Mouse (Mus musculus): ENCODE data around the gene Pex16.

Pex16 gene

DNA sequence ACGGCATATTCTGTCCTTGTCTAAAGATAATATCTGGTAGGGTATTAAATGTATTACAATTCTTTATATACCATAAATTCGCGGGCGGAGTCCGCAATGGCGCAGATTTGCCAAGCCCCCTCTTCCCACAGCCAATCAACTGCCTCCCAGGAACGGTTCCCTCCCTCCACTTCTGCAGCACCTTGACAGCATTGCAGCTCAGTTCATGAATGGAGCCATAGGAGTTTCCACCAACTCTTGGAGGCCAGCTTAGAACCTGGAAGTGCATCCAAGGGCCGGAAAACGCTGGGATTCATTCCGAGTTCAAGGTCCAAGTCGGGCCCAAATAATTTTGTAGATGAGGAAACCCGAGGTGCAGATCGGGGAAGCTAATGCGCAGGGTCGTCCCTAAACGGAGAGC lies at the start of gene Pex16, which contains the start of gene Large2:
Gene Pex16 (plus strand): TSS at position 163 of the 400 bp plus-strand sequence.
Gene Large2 (minus strand): TSS at position 356 of the 400 bp plus-strand sequence.
- ATAC-seq (ENCODE audit: insufficient number of reproducible peaks, low FRiP score, low TSS enrichment): no peak

DNA sequence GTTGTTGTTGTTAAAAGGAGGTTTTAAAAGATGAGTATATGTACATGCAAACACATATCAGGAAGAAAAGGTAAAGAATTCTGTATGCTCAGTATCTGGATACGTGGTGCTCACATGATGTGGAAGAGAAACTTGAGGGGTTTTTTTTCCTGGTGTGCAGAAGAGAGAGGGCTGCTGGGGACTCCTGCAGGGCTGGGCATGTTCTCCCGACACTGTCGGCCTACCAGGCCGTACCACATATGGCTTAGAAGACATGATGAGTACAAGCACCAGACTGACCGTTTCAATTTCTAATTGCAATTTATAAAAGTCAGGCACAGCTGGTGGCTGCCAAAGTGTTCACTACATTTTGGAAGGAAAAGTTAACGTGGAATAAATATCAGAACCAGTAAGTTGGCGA lies 48.8 kb upstream of the Pex16 start:
- ATAC-seq (ENCODE audit: insufficient number of reproducible peaks, low FRiP score, low TSS enrichment): no peak

DNA sequence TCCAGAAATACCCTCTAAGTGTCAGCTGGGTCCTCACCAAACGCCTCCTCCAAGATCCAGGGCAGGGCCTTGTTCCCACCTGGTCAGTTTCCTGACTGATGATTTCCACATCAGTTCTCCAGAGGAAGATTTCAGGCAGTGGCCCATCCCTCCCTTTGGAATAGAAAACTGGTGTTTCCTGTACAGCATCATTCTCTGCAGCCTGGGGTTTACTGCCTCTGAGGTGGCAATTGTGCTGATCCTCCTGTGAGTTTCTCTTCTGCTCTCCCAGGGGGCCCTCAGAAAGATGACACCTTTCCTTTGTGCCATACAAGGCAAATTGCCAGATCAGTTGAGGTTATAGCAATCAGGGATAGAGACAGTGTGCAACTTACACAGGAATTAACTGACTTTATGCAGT lies 48.3 kb upstream of the Pex16 start:
- ATAC-seq (ENCODE audit: insufficient number of reproducible peaks, low FRiP score, low TSS enrichment): no peak

DNA sequence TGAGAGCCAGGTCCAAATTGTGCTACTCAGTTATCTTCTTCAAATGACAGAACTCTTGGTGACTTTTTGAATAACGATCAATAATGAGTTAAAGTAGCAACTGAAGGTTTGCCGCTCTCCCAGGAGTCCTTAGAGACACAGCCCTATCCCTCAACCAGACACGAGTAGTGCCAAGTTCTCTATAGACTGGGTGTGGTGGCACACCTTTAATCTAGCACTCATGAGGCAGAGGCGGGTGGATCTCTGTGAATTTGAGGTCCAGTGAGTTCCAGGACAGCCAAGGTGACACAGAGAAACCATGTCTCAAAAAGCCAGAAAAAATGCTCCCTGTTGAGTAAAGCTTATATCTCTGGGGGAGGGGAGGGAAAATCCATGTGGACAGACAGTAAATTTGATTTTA lies 46.9 kb upstream of the Pex16 start:
- no peak for ATAC-seq (ENCODE audit: insufficient number of reproducible peaks, low FRiP score, low TSS enrichment)

DNA sequence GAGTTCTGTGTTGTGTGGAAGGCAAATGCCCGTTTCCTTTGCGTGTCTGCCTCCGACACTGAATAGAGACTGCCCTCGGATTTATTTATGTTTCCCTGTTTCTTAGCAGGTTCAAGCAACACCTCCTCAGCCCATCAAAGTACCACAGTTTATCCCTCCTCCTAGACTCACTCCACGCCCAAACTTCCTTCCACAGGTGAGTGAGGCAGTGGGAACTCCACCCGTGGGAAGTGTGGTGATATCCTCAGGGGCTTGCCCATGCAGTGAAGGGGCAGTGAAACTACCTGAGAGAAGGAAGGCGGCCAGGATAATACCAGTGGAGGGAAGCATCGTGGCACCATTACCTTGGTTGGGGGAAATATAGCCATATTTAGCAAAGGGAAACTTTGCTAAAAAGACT lies 46.3 kb upstream of the Pex16 start:
- ATAC-seq (ENCODE audit: insufficient number of reproducible peaks, low FRiP score, low TSS enrichment): no peak

DNA sequence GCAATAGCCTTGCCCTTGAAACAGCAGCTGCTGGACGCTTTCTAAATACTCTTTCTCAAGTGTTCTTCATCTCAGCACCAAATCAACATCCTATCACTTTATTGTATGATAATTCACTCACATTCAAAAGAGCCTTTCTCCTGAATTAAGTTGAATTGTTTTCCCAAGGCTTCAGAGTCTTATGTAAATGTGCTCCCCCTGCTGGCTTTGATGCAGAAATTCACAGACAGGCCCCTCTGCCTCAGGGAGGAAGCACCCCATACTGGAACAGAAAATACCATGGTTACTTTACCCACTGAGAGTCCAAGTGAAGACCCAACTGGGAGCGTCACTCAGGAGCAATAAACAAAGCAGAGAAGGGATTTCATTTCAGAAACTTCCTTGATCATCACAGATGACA lies 43.6 kb upstream of the Pex16 start:
- no peak for ATAC-seq (ENCODE audit: insufficient number of reproducible peaks, low FRiP score, low TSS enrichment)

DNA sequence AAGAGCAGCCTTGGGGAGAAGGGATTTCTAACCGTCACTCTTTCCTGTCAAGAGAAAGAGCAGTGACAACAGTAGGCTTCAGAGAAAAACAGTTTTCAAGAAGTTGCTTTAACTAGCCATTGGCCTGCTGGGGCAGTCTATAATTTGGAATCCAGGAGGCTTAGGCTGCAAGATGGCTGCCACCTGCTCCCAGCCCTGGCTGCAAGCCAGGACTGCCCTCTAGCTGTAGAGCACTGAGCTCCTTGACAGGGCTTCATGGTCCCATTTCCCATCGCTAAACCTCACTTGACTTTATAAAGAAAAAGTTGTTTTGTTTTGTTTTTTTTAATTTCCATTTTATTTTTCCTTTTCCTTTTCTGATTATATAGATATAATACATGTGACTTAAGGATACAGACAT lies 43.1 kb upstream of the Pex16 start:
- ATAC-seq (ENCODE audit: insufficient number of reproducible peaks, low FRiP score, low TSS enrichment): no peak

DNA sequence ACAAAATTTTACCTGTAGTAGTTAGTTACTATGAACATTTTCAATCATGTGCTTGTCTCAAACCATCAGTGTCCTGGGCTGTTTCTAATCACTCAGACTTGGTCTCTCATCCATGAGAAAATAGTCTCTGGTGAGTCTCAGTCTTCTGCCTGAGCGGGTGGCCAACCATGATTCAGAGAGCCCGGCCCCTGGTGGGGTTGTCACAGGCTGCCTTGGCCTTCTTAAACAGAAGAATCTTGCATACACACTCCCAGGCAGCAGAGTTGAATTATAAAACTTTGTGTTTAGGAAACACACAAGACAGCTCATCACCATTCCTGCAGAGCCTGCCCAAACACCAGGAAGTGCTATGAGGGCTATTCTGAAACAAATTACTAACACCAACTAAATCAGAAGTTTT lies 42.6 kb upstream of the Pex16 start:
- ATAC-seq (ENCODE audit: insufficient number of reproducible peaks, low FRiP score, low TSS enrichment): no peak

DNA sequence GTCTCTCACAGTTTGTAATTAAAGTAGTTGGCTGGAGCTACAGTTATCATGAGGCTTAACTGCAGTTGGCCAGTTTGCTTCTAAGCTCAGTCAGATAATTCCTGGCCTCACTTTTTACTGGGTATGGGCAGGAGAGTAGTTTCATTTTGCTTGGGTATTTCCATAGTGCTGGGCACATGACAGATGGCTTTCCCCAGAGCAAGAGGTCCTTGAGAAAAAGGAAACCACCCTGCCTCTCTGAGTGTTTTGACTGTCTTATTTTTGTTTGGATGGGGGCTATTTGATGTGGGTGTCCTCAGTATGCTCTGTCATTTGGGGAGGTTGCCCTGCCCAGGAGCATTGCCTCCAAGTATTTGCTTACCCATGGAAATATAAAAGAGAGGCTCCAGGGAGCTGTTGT lies 32.1 kb upstream of the Pex16 start:
- ATAC-seq (ENCODE audit: insufficient number of reproducible peaks, low FRiP score, low TSS enrichment): no peak

DNA sequence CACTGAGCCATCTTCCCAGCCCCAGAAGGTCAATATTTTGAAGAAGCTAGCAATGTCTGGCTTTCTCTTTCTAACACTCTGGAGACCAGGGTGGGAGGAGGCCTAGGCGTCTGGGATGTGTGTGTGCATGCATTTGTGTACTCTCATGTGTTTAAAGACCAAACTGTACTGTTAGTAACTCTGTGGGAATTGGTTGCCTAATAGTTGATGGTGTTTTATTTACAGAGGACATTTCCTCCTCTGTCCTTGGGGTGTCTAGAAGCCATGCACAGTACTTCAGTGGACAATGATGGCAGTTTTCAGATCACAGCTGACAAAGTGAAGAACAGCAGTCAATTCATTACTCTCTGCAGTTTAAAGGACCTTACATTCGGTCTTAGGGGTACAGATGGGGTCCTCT lies 27.3 kb upstream of the Pex16 start:
- no peak for ATAC-seq (ENCODE audit: insufficient number of reproducible peaks, low FRiP score, low TSS enrichment)

DNA sequence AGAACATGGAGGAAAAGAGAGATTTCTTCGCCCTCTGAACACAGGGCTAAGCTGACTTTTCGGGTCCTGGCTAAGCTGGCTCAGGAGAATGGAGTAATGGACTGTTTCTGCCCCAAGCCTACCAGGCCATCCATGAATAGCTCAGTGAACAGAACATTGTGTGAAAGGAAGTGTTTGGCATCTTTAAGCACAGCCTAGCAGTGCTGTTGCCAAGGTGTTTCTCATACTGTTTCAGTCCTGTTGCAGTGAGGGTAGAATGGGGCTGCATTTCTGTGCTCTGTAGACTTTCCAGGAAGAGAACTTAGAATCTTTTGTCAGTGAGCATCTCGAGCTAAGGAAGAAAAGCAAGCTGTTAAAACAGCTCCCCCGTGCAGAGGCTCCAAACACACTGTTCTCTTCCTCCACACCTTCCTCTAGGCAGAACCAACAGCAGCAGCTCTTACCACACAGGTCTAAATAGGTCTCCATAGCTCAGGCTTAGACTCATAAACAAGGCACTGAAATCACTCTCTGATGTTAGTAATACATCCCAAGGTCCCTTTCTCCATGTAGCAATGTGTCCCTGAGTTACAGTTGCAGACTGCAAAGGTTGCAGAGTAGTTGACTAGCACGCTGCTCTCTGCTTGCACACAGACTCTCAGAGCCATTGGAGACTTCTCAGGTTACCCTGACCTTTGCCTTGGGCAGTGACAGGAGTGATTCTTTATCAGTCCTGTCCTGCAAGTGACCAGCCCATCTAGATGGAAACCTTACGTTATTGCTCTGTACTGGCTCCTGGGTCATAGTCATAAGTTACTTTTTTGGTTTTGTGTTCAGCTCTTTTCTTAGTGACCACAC lies 24.7 kb upstream of the Pex16 start:
- ATAC-seq (ENCODE audit: insufficient number of reproducible peaks, low FRiP score, low TSS enrichment): no peak

DNA sequence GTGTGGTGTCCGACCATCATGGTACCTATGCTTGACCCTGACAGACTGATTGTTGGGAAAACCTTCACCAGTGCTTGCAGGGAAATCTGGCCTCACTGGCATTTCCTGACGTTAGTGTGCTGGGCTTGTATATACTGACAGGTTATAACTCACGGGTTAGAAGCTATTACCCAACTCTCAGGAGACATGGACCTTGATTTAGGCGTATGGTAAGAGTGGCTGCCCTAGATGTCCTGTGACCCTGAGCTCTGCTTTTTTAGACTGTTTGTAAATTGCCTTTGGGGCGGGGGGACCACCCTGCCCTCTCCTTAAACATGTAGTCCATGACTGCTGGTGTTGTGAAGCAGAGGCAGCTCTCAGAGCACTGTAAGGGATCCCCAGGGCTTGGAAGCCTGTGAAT lies 23.8 kb upstream of the Pex16 start:
- ATAC-seq (ENCODE audit: insufficient number of reproducible peaks, low FRiP score, low TSS enrichment): no peak

DNA sequence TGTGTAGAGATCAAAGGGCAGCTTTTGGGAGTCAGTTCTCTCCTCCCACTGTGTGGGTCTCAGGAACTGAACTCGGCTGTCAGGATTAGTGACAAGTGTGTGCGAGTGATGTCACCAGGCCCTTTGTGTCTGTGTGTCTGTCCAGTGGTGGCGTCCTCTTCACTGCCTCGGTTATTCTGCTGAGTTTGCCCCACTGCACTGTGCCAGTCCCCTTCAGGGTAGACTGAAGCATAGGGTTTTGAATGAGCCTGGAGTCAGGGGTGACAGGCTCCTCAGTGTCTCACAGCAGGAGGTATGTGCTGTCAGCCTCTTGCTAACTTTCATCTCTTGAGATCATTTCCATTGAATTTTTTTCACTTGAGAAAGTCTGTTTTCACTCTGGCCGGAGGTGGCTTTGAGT lies 21.1 kb upstream of the Pex16 start:
- ATAC-seq (ENCODE audit: insufficient number of reproducible peaks, low FRiP score, low TSS enrichment): no peak

DNA sequence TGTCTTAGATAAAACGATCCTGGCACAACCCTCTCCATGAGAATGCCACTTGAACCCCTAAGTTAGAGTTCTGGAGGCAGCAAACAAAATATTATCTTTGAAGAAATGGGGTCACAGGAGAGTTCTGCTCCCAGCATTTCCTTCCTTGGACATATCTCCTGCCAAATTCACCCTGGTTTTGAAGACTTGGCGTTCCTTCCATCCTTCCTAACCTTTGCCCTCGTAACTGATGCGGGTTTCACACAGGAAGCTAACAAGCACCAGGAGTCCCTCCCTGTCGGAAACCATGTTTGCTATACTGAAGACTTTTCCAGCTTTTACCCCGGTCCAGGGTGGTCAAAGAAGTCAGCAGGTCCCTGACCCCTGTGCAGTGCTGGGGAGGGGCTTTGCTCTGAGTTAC lies 20.3 kb upstream of the Pex16 start:
- no peak for ATAC-seq (ENCODE audit: insufficient number of reproducible peaks, low FRiP score, low TSS enrichment)

DNA sequence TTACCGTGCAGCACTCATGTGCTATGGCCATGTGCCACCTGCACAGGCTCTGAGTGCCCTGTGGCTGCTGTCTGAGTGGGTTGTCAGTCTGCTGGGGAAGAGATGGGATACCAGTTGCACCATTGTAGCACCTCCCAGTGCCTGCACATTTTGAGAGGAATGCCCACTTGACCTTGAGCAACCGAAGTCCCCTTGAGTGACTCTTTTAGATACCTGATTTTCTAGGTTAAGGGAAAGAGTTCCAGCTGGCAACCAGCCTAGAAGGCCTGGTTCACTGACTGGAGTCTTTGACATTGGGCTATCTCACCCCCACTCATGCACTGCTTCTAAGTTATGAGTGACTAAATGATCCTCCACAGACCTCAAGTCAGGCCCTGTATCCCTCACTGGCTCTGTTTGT lies 15.2 kb upstream of the Pex16 start:
- no peak for ATAC-seq (ENCODE audit: insufficient number of reproducible peaks, low FRiP score, low TSS enrichment)

DNA sequence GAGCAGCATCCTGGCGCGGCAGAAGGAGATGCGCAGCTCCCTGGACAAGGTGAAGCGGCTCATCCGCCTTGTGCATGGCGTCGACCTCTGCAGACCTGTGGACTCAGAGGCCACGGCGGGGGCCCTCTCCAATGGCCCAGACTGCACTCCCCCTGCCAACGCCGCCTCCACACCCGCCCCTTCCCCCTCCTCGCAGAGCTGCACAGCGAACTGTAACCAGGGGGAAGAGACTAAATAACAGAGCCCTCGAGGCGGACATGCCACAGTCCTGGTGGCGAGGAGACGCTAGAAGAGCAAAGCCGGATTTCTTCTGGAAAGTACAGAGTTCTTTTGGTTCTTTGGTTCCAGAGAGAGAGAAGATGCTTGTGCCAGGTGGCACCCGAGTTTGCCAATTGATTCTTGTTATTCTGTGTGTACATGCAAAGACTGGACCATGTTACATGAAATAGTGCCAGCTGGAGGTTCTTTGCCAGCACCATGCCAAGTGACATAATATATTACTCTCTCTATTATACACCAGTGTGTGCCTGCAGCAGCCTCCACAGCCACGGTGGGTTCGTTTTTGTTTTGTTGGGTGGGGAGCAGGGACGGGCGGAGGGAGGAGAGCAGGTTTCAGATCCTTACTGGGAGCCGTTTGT lies 14.2 kb upstream of the Pex16 start:
- no peak for ATAC-seq (ENCODE audit: insufficient number of reproducible peaks, low FRiP score, low TSS enrichment)

DNA sequence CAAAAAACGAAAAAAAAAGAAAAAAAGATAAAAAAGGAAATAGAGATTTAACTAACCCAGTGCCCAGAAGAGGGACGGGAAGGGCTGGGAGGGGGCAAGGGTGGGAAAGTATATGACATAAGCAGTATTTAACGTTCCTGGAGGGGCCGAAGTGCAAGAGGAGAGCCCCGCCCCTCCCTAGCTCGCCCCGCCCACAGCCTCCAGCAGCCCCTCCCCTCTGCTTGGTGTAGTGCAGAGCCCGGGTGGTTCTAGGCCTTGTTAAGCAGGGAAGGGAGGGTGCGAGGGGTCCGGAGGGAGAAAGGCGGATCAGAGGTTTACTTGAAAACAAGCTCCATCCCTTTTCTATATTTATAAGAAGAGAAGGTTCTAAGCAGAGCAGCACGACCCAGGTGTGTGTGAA lies 13.6 kb upstream of the Pex16 start:
- no peak for ATAC-seq (ENCODE audit: insufficient number of reproducible peaks, low FRiP score, low TSS enrichment)

DNA sequence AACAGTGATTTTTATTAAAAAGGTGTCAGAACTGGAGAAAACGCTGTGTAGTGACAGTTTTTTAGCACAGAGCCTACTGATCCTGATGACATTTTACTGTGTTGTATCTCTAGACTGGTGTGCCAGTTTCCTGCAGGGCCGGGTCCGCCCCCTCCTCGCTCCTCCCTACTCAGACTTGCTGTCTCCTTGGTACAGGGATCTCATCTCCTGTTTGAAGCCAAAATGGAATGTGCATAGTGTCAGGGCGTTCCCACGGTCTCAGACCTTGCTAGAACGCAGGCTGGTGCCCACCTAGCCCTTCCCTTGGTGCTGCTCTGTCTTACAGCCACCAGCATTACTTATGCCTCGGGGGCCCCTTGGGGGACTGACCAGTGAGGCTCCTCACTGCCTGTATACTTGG lies 12.7 kb upstream of the Pex16 start:
- ATAC-seq (ENCODE audit: insufficient number of reproducible peaks, low FRiP score, low TSS enrichment): no peak

DNA sequence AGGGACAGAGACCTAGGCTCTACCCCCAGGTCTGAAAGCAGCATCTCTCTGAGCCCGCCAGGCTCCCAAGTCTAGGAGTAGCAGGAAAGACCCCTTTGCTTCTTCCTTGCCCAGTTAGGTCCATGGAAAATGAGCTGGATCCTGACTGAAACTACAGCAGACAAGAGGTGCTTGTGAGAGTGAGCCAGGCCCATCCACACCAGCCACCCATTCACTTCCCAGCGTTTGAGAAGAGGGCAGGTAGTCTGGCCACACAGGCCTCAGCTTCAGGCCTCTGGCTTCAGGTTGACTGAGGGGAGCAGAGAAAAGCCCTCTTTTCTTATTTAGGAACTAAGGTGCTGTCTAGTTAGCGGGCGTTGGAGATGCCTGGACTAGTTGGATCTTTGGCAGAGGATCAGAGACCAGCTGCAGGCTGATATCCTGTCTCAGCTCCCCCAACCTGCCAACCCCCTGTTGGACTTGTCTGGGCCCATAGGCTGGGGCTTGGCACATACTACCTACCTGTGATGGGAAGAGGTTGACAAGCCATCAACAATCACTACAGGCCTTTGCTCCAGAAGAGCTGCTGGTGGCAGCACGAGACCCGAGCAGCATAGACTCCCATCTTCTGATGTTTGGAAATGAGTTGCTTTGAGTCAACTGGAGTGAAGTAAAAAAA lies 11.8 kb upstream of the Pex16 start:
- ATAC-seq (ENCODE audit: insufficient number of reproducible peaks, low FRiP score, low TSS enrichment): no peak

DNA sequence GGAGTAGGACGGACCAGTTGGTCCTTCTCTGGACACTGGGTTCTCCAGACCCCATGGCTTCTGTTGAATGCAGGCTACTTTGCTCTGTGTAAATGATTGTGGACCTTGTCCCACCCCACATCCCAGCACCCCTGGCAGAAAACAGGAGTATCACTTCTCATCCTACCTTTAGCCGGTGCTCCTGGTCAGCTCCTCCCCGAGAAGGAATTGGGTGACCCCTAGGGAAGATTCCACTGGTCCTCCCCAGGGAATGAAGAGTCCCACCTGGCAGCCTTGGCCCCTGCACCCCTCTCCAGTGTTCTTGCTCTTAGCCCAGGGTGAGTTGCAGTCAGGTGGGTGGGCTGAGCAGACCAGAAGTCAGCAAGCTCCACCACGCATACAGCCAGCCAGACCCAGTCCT lies 10.4 kb upstream of the Pex16 start:
- ATAC-seq (ENCODE audit: insufficient number of reproducible peaks, low FRiP score, low TSS enrichment): no peak

DNA sequence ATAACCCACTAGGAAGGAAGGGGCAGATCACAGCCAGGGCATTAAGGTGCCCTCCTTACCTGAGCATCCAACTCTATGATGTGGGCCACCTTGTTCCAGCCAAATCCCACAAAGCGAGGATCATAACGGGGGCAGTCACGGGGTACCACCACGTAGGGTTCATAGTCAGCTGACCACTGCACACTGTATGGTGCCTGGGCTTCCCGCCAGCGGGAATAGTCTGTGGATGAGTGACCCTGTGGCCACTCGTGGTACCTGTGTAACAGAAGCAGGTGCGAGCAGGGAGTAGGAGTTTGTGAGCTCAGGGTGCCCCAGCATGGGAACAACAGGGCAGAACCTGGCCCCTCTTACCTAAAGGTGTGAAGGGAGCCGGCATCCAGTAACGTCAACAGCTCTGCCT lies 8.9 kb upstream of the Pex16 start:
- no peak for ATAC-seq (ENCODE audit: insufficient number of reproducible peaks, low FRiP score, low TSS enrichment)
